Mouse (Mus musculus) embryonic facial prominence, embryonic 12.5 days (tissue): ENCODE data around the gene Ang5. TPM values are rescaled to one million over a fixed set of nuclear protein-coding genes. Genes with fewer than 3 reads are reported as not detected.
"Not testable (repeated sequence)": the region's sequence is repeated elsewhere in the genome, so short reads cannot be mapped to it uniquely, and the experiment has no call there.

Source experiments
- ATAC-seq: fragments of 200-750 bp; cut with Nextera tagmentation; 2 replicates; pipeline ENCODE4 v1.8.0; 2017; ENCODE audit not compliant: insufficient number of reproducible peaks, insufficient read depth, low FRiP score, low TSS enrichment
- H3K27ac ChIP-seq: fragments of 300-500 bp; sonication (generic); 2 replicates; pipeline ENCODE4 v1.5.1; 2016; ENCODE audit warnings: mild to moderate bottlenecking
- H3K27me3 ChIP-seq: fragments of 300-500 bp; sonication (generic); 2 replicates; pipeline ENCODE4 v1.6.1; 2016; ENCODE audit warnings: mild to moderate bottlenecking, moderate library complexity
- H3K36me3 ChIP-seq: fragments of 300-500 bp; sonication (generic); 2 replicates; pipeline ENCODE4 v1.6.1; 2016; ENCODE audit warnings: mild to moderate bottlenecking
- H3K4me1 ChIP-seq: fragments of 300-500 bp; sonication (generic); 2 replicates; pipeline ENCODE4 v1.6.1; 2016
- H3K4me2 ChIP-seq: fragments of 300-500 bp; sonication (generic); replicated peaks from 2 replicates; pipeline ENCODE4 v1.6.1; 2016; ENCODE audit warnings: mild to moderate bottlenecking, moderate library complexity
- H3K4me3 ChIP-seq: fragments of 300-500 bp; sonication (generic); 2 replicates; pipeline ENCODE4 v1.5.1; 2016; ENCODE audit warnings: mild to moderate bottlenecking
- H3K9ac ChIP-seq: fragments of 300-500 bp; sonication (generic); 2 replicates; pipeline ENCODE4 v1.6.1; 2016; ENCODE audit warnings: mild to moderate bottlenecking, moderate library complexity
- H3K9me3 ChIP-seq: fragments of 300-500 bp; sonication (generic); 2 replicates; pipeline ENCODE4 v1.6.1; 2016; ENCODE audit warnings: mild to moderate bottlenecking, moderate library complexity
- WGBS: fragments of 180-500 bp; shearing (Covaris S2); methylation state at CpG from one replicate; pipeline ENCODE4 v1.1.7; 2016; 5-methylcytosine and 5-hydroxymethylcytosine counted together
- polyA plus RNA-seq: library from polyadenylated mRNA; unstranded; fragments of >200 nt; fragmentation: Nextera tagmentation; extraction: Ambion mirVana; gene quantifications from 2 replicates; pipeline ENCODE4 v1.2.1, GENCODE M21; 2016

Gene Ang5
- not detected in 2 replicates for polyA plus RNA-seq

- no CpG with 5 or more reads among the region's 2 CpGs for WGBS
- H3K27me3 ChIP-seq: not testable (repeated sequence)
Observed at GRCm38 (mm10) chr14:43956769-43957168, at the start of gene Ang5. Gene Ang5 (plus strand): TSS chr14:43957069.

GRCm38 (mm10) chr14:43918214-43918613 is 38.7 kb upstream of the Ang5 start:
- H3K27me3 ChIP-seq, H3K9ac ChIP-seq, H3K4me3 ChIP-seq, H3K4me2 ChIP-seq, ATAC-seq, H3K36me3 ChIP-seq, H3K9me3 ChIP-seq, H3K4me1 ChIP-seq, H3K27ac ChIP-seq: not testable (repeated sequence)

More at GRCm38 (mm10) chr14:43956769-43957168, at the start of gene Ang5:
- not testable (repeated sequence) for H3K4me2 ChIP-seq, H3K4me1 ChIP-seq, H3K4me3 ChIP-seq, H3K9ac ChIP-seq, H3K27ac ChIP-seq, H3K36me3 ChIP-seq, H3K9me3 ChIP-seq, ATAC-seq

GRCm38 (mm10) chr14:43923459-43923858 is 33.4 kb upstream of the Ang5 start, which contains the start of gene Ear10:
Gene Ear10 (minus strand): TSS chr14:43923559.
- H3K27ac ChIP-seq: not testable (repeated sequence)
- WGBS: 77% methylated on average over 3 of the region's 3 CpGs

GRCm38 (mm10) chr14:43924688-43925403 is 32.0 kb upstream of the Ang5 start, which contains the start of gene Gm8113:
Gene Gm8113 (plus strand): TSS chr14:43925390.
- H3K27ac ChIP-seq: peak within 1 kb of the TSS; percentile 84
- not testable (repeated sequence) for H3K36me3 ChIP-seq, H3K27me3 ChIP-seq, H3K4me1 ChIP-seq, H3K9me3 ChIP-seq
- H3K4me3 ChIP-seq: peak within 1 kb of the TSS; percentile 44
- peak; percentile 86 for ATAC-seq
- H3K4me2 ChIP-seq: peak within 1 kb of the TSS; percentile 40
- H3K9ac ChIP-seq: peak within 1 kb of the TSS; percentile 52; the same call in 1 of the 2 replicates
- 9% methylated on average over 10 of the region's 10 CpGs for WGBS

More at GRCm38 (mm10) chr14:43923459-43923858, 33.4 kb upstream of the Ang5 start, which contains the start of gene Ear10:
- ATAC-seq, H3K9ac ChIP-seq, H3K4me3 ChIP-seq, H3K36me3 ChIP-seq, H3K4me1 ChIP-seq, H3K9me3 ChIP-seq, H3K4me2 ChIP-seq, H3K27me3 ChIP-seq: not testable (repeated sequence)

GRCm38 (mm10) chr14:43925404-43925950 is 31.4 kb upstream of the Ang5 start:
- H3K36me3 ChIP-seq, H3K4me1 ChIP-seq, H3K9me3 ChIP-seq, H3K27me3 ChIP-seq: not testable (repeated sequence)
- ATAC-seq: peak; percentile 64; the same call in 1 of the 2 replicates
- H3K27ac ChIP-seq: peak overlapping the region; percentile 84
- H3K9ac ChIP-seq: peak overlapping the region; percentile 52; the same call in 1 of the 2 replicates
- peak overlapping the region; percentile 40 for H3K4me2 ChIP-seq
- H3K4me3 ChIP-seq: peak overlapping the region; percentile 44
- 5% methylated on average over 21 of the region's 21 CpGs for WGBS

GRCm38 (mm10) chr14:43932991-43933390 is 23.9 kb upstream of the Ang5 start:
- H3K27ac ChIP-seq, H3K36me3 ChIP-seq, H3K4me2 ChIP-seq, ATAC-seq, H3K4me1 ChIP-seq, H3K9ac ChIP-seq, H3K27me3 ChIP-seq, H3K4me3 ChIP-seq, H3K9me3 ChIP-seq: not testable (repeated sequence)
- 20% methylated on average over 8 of the region's 8 CpGs for WGBS

- ATAC-seq, H3K9me3 ChIP-seq, H3K27me3 ChIP-seq, H3K4me2 ChIP-seq, H3K4me1 ChIP-seq, H3K36me3 ChIP-seq, H3K4me3 ChIP-seq, H3K9ac ChIP-seq, H3K27ac ChIP-seq: not testable (repeated sequence)
- 48% methylated on average over 5 of the region's 5 CpGs for WGBS
Observed at GRCm38 (mm10) chr14:43933399-43933798, 23.5 kb upstream of the Ang5 start.

GRCm38 (mm10) chr14:43953382-43953781 is 3.5 kb upstream of the Ang5 start:
- not testable (repeated sequence) for H3K27ac ChIP-seq, H3K36me3 ChIP-seq, H3K9ac ChIP-seq, H3K4me2 ChIP-seq, H3K4me1 ChIP-seq, ATAC-seq, H3K4me3 ChIP-seq, H3K9me3 ChIP-seq, H3K27me3 ChIP-seq
- WGBS: 29% methylated on average over 2 of the region's 2 CpGs

- whole genome bisulfite sequencing: no CpG with 5 or more reads among the region's 1 CpGs
- H3K27me3 ChIP-seq, H3K27ac ChIP-seq, H3K9me3 ChIP-seq, H3K4me3 ChIP-seq, H3K36me3 ChIP-seq, H3K4me1 ChIP-seq, H3K9ac ChIP-seq, ATAC-seq, H3K4me2 ChIP-seq: not testable (repeated sequence)
Observed at GRCm38 (mm10) chr14:43955074-43955473, 1.8 kb upstream of the Ang5 start.

- no peak overlapping the region for H3K4me2 ChIP-seq
- H3K27me3 ChIP-seq: no peaks in the 10 kb centered on the region
- H3K9me3 ChIP-seq: no peaks in the 10 kb centered on the region
- WGBS: 63% methylated on average over 4 of the region's 4 CpGs
- H3K9ac ChIP-seq: no peak overlapping the region
- no peak overlapping the region for H3K4me3 ChIP-seq
- no peaks in the 10 kb centered on the region for H3K36me3 ChIP-seq
- no peak overlapping the region for H3K27ac ChIP-seq
- ATAC-seq: no peak
- no peaks in the 10 kb centered on the region for H3K4me1 ChIP-seq
Observed at GRCm38 (mm10) chr14:43983454-43983853, 26.6 kb downstream of the Ang5 start.

GRCm38 (mm10) chr14:43983897-43984296 is 27.0 kb downstream of the Ang5 start:
- Histone ChIP-seq H3K27me3 (no peaks in the 10 kb centered on the region), H3K4me3 (no peak overlapping the region), H3K27ac (no peak overlapping the region), H3K4me1 (no peaks in the 10 kb centered on the region), H3K36me3 (no peaks in the 10 kb centered on the region), H3K4me2 (no peak overlapping the region), H3K9me3 (no peaks in the 10 kb centered on the region), H3K9ac (no peak overlapping the region)
- 5% methylated on average over 4 of the region's 4 CpGs for WGBS
- ATAC-seq: no peak

- Histone ChIP-seq H3K4me3 (no peak overlapping the region), H3K9me3 (no peaks in the 10 kb centered on the region), H3K27ac (no peak overlapping the region), H3K36me3 (no peaks in the 10 kb centered on the region), H3K27me3 (no peaks in the 10 kb centered on the region), H3K4me1 (no peaks in the 10 kb centered on the region), H3K4me2 (no peak overlapping the region), H3K9ac (no peak overlapping the region)
- ATAC-seq: no peak
- 76% methylated on average over 2 of the region's 2 CpGs for WGBS
Observed at GRCm38 (mm10) chr14:43986147-43986546, 29.3 kb downstream of the Ang5 start.
